Mouse (Mus musculus) CH12F3 (cell line): ENCODE results near the gene Kiss1r.
"Not testable (repeated sequence)": the region's sequence is repeated elsewhere in the genome, so short reads cannot be mapped to it uniquely, and the experiment has no call there.

Experiments used
- in situ Hi-C: fragments of 300-500 bp; cut with MboI; formaldehyde crosslinking; loops from 2 replicates; pipeline ENCODE4 v1.14.3; 2020; ENCODE audit warnings: low sequenced_read_pairs

The Kiss1r gene

DNA sequence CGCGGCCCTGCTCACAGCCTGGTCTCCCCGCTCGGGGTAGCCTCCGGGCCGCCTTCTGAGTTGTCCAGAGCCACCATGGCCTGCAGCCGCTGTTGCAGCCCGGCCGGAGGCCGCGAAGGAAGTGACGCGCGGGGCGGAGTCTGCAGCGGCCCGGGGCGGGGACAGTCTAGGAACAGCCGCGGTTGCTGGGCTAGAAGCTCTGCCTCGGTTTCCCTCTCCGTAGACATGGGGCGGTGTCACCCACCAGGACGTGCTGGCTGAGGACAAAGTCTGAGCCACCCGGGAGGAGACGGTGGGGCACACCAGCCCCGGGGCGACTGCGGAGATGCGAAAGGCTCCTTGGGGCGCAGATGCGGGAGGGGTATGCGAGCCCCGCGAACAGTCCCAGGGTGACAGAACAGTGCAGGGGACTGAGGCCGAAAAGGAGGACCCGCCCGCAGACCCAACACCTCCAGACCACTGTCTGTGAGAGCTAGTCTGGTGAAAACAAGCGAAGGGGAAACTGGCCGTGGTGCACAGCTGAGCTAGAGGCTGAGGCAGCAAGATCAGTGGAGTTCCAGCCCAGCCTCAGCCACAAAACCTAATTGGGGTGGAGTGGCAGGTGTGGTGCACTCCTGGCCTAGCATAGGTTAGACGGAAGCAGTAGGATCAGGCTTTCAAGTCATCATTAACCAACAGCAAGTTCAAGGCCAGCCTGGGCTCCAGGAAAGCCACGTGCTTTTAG lies at the start of gene Kiss1r:
Gene Kiss1r (plus strand): TSS at position 164 of the 724 bp plus-strand sequence.
- in situ Hi-C loops = no loop called here

DNA sequence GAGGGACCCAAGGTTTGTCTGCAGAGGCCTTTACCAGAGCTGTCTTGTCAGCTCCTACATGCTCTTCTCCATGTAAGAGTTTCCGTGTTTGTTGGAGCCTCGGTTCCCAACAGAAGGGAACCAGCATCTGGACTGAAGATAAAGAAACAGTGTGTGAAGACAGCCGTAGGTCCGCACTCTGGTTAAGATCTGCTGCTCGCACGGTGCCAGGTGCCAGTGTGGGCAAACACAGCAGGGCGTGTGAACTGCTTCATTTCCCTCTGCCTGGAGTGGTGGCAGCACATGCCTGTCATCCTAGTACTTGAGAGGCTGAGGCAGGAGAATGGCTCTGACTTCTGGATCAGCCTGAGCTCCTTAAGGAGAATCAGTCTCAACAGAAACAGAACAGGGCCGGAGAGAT lies 44.9 kb upstream of the Kiss1r start:
- in situ Hi-C loops = no loop called here

DNA sequence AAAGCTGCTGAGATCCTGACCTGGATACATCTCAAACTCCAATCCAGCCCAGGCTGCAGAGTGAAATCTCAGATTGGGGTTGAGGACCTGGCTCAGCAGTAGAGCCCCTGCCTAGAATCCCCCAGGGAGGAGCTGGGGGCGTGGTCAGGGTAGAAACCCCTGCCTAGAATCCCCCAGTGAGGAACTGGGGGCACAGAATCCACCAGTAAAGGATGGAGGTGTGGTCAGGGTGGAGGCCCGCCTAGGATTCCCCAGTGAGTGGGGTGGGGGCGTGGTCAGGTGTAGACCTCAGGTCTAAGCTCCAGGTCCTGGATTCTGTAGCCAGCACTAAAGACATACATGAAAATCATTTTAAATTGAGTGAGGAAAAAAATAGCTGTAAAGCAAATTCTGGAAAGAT lies 43.9 kb upstream of the Kiss1r start:
- in situ Hi-C loops = no loop called here

DNA sequence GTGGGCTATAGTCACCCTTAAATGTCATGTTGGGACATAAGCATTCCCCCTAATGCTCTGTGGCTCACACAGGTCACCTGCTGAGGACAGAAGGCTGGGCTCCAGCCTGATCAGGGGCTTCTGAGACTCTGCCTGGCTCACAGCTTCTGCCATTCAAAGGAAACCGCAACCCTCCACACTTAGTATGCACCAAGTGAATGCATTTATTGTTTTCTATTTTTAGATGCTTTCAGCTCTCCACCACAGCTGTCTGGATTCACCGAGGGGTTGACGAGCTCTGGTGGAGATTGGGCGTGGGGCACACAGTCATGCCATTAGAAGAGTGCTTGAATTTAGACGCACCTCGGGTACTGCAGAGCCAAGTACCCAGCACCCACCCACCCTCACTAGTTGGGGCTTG lies 43.5 kb upstream of the Kiss1r start:
- in situ Hi-C loops = no loop called here

DNA sequence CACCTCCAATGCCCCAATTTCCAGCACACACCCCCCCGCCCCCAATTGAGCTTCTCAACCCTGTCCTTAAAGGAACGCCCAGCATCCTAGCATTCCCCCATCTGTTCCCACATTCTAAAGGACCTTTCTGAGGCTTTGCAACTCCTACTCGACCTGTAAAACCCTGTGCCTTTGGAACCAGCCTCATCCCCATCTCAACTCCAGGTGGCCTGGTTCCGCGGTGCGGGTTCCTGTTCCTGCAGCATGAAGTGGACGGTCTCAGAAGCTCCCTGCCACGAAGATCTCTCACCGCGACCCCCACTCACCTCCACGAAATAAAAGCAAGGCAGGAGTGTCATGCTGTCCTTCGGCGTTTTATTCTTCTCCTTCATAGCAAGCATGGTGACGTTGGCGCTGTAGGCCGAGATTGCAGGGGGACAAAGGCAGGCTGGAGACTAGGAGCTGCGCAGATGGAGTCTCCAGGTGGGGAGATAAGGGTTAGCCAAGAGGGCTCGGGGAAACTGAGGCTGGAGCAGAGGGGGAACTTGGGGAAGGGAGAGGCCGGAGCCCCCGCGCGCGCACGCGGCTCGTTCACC lies 43.0 kb upstream of the Kiss1r start:
- in situ Hi-C loops = no loop called here

DNA sequence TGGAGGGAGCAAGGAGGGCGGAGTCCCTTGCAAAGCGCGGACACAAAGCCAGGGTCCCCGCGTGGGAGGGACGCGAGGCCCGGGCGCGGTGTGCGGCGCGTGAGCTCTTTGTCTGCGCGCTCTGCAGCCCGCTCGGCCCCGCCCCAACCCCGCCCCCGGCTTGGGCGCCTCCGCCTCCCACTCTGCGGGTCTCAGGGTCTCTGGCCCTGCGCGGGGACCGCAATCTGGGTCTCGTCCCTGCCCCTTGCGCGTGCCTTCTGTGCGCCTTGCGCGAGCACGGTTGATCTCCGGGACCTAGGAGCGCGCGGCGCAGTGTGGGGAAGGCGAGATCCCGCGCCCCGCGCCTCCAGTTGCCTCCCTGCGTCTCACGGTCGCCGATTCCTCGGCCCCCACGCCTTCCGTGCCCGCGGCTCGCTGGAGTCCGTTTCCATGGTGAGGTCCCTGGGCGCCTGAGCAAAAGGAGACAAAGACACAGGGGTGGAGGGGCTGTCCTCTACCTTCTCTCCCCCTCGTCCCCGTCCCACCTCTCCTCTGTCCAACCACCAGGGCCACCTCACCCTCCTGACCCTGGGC lies 42.4 kb upstream of the Kiss1r start, which contains the start of the genes Prtn3 and Plppr3:
Gene Prtn3 (plus strand): TSS at position 187 of the 573 bp plus-strand sequence.
Gene Plppr3 (minus strand): TSS at position 345 of the 573 bp plus-strand sequence.
- in situ Hi-C loops = no loop called here

DNA sequence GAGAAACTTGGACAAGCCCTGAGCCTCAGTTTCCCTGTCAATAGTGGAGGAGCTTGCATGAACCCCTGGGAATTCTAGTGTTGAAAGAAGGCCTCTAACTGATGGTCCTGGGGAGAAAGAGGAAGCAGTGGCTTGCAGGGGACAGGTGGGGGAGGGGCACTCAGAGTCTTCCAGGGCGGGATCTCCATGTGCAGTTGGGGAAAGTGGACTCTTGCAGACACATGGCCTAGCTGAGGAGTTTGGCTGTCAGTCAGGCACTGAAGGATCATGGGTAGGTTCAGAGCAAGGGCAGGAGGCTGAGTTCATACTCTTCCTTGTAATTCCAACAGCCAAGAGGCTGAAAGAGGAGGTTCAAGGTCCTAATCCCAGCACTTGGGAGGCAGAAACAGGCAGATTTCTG lies 39.6 kb upstream of the Kiss1r start:
- in situ Hi-C loops = no loop called here

DNA sequence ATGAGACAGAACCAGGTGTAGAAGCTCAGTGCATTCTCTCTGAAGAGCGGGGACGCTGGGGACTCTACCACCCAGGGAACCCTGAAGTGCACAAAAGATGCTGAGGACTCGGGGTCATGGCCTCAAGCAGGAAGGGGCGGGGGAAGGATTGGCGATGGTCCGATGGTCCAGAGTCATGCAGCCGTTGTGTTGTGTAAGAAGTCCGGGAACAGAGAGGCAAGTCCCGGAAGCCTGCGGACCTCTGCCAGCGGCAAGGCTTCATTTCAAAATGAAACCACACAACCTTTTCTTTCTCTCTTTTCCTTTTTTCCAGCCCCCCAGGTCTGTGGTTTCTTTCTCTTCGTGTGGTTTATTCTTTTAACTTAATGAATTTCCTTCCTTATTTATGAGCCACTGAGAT lies 39.0 kb upstream of the Kiss1r start:
- in situ Hi-C loops = no loop called here

DNA sequence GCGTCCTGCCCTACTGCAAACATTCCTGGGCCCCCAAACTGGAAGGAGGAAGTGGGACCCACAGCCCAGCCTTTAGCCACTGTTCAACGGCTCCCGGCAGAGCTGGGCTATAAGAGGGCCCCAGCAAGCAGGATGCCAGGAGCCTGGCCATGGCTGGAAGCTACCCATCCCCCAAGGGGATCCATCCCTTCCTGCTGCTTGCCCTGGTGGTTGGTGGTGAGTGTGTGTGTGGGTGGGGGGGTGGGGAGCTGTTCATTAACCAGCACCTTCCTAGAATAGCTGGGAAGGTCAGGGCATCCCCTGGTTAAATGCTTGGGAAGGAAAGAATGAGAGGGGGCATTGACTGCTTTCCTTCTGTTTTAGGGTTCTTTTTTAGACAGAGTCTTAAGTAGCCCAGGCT lies 37.2 kb upstream of the Kiss1r start:
- in situ Hi-C loops = no loop called here

DNA sequence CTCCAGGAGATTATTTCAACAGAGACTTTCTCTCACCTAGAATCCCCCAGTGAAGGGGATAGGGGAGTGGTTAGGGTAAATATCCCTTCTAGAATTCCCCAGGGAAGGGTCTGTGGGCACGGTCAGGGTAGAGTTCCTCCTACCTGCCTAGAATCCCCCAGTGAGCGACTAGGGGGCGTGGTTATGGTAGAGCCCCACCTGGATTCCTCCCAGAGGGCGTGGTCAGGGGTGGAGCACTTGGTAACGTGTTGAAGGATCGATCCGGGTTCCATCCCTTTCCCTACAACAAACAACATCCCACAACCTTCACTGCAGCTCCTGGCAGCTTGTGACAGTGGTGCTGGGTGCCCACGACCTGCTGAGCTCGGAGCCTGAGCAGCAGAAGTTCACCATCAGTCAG lies 36.0 kb upstream of the Kiss1r start:
- in situ Hi-C loops = no loop called here

DNA sequence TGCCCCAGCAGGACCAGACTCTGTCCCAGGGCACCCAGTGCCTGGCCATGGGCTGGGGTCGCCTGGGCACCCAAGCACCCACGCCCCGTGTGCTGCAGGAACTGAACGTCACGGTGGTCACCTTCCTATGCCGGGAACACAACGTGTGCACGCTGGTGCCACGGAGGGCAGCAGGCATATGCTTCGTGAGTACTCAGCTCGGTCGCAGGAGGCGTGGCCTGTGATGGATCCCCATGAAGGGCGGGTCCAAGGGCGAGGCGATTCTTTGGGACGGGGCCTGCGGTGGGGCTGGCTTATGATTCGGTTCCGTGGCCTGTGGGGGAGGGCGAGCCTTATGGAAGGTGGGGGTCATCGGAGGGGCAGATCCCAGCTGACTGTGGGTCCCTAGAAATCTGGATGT lies 34.8 kb upstream of the Kiss1r start:
- in situ Hi-C loops = no loop called here

DNA sequence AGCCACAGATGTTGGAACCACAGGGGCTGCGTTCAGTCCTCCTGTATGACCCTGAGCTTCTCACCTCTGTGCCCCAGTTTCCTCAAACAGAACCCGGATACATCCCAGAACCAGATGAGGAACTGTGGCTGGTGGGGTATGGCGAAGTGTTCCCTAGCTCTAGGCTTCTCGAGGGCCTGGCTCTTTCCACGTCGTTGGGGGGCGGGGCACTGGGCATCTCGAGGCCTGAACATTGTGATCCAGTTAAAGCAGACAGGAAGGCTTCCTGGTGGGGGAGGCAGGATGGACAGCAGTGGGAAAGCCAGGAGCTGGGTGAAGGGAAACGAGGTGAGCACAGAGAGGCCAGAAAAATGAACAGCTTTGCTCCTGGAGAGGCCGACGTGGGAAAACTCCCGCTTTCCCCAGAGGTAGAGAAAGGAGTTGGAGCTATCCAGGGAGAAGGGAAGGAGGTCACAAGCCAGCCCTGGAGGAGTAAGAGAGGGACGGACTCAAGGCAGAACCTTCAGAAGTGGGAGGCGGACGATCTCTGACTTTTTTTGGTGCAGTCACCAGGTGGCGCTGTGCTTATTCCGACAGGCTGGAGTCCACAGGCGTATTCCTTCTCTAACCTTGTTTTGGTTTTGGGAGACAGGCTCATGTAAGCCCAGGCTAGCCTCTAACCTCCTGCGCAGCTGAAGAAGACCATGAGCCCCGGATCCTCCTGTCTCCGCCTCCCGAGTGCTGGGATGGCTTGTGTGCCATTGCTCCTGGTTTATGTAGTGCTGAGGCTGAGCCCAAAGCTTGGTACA lies 33.3 kb upstream of the Kiss1r start:
- in situ Hi-C loops = no loop called here

DNA sequence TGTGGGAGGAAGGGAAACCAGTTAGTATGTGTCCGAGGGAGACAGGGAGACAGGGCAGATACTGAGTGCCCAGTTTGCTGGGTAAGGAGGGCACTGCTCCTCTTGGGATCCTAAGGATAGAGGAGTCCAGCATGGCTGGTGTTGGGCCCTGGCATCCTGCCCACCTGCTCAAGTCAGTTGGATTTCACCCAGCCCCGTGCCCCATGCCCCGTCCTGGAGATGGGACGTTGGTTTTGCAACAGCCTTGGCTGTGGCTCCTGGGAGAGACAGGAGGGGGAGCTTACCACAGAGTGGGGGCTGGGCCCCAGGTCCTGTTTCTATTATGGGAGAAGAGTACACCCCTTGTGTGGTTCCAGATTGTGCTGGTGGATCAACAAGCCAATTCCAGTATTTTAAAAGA lies 32.3 kb upstream of the Kiss1r start:
- in situ Hi-C loops = no loop called here

DNA sequence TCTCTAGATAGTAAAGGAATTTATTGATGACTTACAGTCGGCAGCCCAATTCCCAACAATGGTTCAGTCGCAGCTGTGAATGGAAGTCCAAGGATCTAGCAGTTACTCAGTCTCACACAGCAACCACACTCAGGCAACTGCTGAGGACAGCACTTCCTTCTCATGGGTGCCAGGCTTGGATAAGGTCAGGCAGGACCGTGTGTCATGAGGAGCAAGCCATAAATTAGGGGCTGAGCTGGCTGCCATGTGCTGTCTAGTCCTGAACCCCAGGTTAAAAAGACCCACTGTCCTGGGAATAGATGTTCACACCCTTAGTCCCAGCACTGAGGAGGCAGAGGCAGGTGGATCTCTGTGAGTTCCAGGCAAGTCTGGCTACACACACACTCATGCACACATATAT lies 31.8 kb upstream of the Kiss1r start:
- in situ Hi-C loops = not testable (repeated sequence)

DNA sequence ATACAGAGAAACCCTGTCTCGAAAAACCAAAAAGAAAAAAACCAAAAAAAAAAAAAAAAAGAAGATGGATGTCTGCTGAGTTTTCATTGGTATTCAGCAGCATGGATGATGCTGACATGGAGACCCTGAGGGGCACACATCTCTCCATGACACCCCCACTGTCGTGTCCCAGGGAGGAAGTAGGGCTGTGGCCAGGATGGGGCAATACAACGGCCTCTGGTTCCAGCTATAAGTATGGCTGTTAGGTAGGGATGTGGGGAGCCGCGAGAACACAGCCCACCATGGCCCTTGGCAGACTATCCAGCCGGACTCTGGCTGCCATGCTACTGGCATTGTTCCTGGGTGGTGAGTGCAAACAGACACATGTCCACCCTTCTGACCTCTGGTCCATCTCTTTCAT lies 30.7 kb upstream of the Kiss1r start, which contains the start of gene Elane:
Gene Elane (plus strand): TSS at position 194 of the 400 bp plus-strand sequence.
- in situ Hi-C loops = no loop called here

DNA sequence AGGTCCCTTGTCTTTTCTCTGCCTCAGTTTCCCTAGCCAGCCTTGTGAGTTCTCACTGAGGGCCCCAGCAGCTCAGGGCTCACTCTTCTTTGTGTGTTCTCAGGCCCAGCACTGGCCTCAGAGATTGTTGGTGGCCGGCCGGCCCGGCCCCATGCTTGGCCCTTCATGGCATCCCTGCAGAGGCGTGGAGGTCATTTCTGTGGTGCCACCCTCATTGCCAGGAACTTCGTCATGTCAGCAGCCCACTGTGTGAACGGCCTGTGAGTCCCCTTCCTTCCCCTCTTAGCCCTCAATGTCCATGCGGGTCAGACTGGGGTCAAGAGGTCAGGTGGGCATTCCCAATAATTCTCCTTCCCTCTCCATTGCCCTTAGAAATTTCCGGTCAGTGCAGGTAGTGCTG lies 30.2 kb upstream of the Kiss1r start:
- in situ Hi-C loops = no loop called here

DNA sequence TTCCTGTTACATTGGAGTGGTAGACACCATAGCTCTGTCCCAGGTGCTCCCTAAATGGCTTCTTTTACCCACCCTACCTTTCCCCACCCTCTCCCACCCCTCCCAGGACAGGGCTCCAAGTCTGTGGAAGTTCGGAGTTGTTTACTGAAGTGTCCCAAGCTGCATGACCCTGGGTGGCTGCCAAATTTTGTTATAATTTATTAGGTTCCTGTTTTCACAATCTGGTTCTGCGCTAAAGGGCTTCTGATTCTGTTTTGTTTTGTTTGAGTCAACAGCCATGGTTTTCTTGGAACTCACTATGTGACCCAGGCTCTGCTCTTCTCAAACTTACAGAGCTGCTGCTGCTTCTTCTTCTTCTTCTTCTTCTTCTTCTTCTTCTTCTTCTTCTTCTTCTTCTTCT lies 27.4 kb upstream of the Kiss1r start:
- in situ Hi-C loops = no loop called here

DNA sequence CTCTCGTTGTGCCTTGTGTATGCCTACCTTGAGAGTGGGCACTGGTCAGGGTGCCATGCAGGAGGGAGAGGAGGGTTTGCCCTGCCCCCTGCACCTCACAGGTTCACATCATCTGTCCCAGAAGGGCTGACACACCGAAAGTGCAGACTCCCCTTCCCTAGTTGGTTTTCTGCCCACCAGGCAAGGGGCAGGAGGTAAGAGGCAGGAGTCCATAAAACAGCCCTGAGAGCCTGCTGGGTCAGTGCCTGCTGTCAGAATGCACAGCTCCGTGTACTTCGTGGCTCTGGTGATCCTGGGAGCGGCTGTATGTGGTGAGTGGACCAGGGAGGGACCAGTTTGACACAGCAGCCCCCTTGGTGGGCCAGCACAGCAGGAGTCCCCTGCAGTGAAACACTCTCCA lies 26.1 kb upstream of the Kiss1r start, which contains the start of gene Cfd:
Gene Cfd (plus strand): TSS at position 184 of the 400 bp plus-strand sequence.
- in situ Hi-C loops = no loop called here

DNA sequence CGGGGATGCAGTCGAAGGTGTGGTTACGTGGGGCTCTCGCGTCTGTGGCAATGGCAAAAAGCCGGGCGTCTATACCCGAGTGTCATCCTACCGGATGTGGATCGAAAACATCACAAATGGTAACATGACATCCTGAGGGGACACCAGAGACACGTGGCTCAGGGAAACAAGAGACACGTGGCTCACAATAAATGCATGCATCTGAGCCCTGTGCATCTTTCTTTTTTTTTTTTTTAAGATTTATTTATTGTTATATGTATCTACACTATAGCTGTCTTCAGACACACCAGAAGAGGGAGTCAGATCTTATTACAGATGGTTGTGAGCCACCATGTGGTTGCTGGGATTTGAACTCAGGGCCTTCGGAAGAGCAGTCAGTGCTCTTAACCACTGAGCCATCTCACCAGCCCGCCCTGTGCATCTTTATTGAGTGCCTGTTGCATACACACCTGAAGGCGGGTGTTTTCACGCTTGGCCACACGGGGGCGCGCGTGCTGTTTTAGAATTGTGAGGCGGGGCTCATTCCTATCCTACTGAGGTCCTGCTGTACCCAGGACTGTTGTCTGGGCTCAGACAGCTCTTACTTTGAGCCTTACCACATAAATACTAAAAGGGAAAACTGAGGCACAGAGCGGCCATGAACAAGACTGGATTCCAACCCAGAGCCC lies 24.2 kb upstream of the Kiss1r start:
- in situ Hi-C loops = not testable (repeated sequence)

DNA sequence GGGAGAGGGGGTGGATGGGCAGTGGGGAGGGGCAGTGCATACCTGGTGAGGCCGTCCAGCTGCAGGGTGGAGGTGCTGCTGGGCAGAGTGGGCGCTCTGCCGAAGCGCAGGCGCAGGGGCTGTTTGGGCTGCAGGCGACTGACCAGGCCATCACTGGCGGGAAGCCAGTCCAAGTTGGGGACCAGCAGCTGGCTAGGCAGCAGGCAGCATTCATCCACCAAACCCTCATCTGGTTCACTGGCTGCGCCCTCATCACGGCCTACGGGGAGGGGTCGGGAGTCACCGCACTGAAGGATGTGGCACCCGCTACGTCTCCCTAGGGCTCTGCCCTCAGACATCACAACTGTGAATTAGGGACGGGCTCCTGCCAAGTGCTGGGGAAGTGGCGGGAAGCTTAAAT lies 20.5 kb upstream of the Kiss1r start:
- in situ Hi-C loops = no loop called here

DNA sequence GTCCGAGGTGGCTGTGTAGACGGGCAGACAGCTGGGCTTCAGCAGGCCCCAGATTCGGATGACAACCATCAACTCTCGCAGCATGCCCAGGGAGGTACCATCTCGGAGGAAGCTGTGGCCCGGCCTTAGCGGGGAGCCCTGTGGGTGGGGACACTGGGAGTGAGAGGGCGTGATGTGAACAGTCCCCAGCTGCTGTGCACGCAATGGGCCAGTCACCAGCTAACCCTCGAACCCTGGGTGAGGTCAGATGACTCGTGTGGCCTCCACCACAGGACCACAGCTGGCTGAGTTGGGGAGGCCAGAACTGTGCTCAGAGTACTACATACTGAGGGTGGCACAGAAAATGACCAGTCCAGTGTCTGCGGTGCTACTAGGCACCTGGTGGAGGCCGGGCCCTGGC lies 20.0 kb upstream of the Kiss1r start:
- in situ Hi-C loops = no loop called here
